Mouse (Mus musculus) yolk sac, embryonic 10.5 days (tissue): Measurements from ENCODE around the gene Tmem132b.
"Not testable (repeated sequence)": the region's sequence is repeated elsewhere in the genome, so short reads cannot be mapped to it uniquely, and the experiment has no call there.

Source experiments
- DNase-seq: peaks from one replicate; pipeline ENCODE4 v3.0.0-alpha.2; 2017; ENCODE audit warnings: low spot score

The Tmem132b gene

DNA sequence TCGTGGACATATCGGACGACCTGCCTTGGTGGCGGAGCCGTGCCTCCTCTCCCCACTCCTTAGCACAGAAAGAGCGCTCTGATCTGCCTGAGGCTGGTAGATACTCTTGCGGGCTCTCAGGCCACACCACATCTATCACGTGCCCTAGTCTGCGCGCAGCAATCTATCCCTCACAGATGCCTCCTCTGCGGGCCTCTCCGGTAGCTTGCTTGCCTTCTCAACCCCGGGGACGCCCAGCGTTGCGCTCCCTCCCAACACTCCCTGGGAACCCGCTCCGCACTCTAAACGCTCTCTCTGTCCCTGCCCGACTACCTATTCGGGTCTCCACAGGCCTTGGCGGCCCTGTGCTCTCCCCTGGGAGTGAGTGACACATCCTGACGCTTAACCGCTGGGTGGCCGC lies at the start of gene Tmem132b:
Gene Tmem132b (plus strand): TSS at position 141 of the 400 bp plus-strand sequence.
- DNase-seq = no peak

DNA sequence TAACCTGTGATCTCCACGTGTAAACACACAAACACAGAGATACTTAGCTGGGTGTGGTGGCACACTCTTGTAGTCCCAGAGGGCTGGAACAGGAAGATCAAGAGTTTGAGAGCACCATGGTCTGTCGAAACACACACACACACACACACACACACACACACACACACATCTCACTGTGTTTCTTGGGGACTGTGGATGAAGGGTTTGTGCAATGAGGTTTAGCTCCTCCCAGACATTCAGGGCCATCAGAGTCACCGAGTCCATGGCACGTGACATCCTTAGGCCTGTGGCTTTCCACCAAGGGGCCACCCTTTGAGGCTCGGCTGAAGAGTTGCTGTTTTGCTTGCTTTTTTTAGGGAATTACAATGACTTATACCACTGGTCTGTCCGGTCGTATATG lies 49.1 kb upstream of the Tmem132b start:
- no peak for DNase-seq

DNA sequence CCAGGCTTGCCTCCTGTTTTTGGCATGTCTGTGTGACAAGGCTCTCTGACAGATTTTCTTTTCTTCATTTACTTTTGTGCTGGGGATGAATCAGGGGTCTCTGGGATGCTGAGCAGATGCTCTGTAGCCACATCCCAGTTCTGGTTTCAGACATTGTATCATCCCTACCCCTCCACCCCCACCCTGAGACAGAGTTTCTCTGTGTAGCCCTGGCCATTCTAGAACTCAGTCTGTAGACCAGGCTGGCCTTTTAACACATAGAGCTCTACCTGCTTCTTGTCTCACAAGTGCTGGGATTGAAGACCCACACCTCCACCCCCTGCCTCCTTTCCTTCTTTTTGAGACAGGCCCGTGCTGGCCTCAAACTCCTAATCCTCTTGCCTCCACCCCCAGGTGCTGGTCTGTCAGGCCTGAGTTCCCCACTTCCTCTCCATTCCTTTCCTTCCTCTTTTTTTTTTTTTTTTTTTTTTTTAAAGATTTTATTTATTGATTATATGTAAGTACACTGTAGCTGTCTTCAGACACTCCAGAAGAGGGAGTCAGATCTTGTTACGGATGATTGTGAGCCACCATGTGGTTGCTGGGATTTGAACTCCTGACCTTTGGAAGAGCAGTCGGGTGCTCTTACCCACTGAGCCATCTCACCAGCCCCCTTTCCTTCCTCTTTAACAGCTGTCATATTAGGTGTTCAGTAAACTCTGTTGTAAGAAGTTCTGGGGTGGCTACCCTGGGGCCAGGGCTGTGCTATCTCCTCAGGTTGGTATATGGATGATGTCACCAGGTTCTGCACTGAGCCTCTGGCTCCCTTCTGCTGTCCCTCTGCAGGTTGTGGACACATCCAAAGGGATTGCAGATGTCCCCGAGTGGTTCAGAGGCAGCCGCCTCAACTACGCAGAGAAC lies 47.6 kb upstream of the Tmem132b start:
- no peak for DNase-seq

DNA sequence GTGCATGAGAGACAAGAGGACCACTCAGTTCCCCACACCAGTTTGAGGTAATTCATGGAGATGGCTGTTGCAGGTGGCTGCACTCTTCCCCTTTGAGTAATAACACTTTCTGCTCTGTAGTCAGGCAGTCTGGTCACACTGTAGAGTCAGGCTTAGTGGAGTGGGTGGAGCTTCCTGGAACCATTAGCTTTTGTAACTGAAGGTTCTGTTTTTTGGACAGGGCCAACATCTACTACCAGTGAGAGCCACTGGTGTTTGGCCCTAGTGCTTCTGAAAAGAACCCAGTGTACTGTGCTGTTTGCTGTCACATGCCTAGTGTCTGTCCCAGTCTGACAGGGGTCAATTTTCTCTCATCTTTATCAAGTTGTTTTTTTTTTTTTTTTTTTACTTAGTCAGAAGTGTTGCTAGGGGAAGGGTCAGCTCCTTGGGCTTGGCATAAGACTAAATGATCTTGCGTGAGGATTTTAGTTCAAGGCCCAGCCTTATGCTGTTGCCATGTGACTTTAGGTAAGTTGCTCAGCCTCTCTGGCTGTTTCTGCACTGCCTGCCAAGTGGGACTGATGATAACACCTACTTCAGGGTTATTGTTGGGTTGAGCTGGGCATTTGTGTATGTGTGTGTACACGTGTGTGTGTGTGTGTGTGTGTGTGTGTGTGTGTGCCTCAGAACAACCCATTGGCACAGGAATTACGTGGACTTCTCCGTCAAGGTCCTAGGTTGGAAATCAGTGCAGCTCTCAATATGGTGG lies 46.4 kb upstream of the Tmem132b start:
- no peak for DNase-seq

DNA sequence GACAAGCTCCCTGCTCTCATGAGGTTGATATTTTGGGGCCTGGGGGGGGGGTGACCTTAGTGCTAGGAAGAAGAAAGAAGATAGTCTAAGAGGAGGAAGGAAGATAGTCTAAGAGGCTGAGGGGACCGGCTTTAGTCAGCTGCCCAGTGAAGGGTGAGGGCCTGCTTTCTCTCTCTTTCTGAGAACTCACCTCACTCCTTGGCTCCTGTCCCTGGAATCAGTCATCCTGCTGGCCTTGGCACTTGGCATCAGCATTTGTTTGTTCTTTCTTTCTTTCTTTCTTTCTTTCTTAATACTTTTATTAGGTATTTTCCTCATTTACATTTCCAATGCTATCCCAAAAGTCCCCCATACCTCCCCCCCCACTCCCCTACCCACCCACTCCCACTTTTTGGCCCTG lies 45.5 kb upstream of the Tmem132b start:
- no peak for DNase-seq

DNA sequence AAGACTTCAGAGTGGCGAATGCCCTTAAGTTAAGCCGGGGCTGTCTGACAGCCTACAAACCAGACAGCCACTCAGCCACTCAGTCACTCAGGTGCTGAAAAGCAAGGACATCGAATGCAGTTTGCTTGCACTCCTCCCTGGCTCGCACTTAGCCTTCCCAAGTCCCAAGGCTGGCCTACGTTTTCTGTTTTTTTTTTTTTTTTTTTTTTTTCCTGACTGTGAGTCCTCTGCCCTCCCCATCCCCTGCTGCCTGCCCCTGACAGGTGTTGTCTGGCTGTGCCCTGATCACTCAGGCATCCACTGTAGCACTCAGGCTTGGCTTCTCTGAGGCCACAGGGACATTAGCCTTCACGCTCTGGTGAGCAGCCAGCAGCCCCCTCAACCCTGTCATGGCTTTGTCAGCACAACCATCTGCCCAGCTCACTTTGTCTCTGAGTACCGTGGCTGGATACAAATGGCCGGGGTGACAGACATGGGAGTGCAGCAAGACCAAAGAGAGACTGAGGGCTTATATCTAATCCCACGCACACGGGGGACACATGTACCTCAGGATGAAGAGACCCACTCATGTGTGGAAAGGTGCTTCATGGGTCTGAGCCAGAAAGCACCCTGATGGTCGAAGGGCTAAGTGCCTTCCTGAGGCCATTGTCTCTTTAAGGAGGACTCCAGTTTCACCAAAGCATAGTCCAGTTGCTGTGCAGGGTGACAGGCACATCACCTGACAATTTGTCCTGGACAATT lies 44.0 kb upstream of the Tmem132b start:
- no peak for DNase-seq

DNA sequence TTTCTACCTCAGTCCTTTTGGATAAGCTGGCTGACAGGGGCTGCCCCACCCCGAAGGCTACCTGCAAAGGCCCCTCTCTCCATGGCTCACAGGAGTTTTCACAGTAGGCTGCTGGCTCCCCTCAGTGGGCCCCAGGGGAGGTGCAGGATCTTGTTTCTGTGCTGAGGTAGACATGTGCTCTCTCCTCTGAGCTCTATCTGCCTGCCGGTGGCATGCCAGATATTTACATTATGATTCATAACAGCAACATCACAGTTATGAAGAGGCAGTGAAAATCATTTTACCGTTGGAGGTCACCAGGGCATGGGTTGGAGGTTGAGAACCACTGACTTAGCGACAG lies 43.5 kb upstream of the Tmem132b start:
- DNase-seq = no peak

DNA sequence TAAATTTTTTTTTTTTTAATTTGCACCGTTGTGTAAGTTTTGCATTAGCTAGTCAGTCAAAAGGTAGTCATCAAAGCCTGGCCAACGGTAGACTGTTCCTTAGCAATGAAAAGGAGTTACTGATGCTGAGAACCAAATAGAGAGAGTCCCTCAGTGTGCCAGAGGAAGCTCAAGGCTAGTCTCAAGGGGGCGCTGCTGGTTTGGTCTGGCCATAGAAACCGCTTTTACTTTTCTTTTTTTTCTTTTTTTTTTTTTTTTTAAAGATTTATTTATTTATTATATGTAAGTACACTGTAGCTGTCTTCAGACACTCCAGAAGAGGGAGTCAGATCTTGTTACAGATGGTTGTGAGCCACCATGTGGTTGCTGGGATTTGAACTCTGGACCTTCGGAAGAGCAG lies 42.6 kb upstream of the Tmem132b start:
- DNase-seq = not testable (repeated sequence)

DNA sequence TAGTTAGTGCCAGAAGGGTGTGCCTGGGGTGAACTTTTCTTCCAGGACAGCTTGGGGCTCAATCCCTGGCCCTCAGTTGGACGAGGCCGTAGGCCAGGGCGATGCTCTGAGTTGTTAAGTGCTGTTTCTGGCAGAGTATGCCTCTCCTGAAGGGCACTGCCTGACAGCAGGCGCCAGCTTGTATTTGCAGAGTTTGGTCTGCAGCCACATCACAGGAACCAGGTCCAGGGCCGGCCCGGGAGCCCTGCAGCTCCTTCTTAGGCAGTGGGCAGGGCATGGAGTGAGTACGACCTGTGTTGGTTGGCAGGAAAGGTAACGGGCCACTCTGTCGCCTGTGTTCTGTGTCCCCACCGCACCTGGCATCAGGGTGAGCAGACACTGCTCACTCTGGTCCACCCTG lies 40.5 kb upstream of the Tmem132b start:
- DNase-seq = no peak

DNA sequence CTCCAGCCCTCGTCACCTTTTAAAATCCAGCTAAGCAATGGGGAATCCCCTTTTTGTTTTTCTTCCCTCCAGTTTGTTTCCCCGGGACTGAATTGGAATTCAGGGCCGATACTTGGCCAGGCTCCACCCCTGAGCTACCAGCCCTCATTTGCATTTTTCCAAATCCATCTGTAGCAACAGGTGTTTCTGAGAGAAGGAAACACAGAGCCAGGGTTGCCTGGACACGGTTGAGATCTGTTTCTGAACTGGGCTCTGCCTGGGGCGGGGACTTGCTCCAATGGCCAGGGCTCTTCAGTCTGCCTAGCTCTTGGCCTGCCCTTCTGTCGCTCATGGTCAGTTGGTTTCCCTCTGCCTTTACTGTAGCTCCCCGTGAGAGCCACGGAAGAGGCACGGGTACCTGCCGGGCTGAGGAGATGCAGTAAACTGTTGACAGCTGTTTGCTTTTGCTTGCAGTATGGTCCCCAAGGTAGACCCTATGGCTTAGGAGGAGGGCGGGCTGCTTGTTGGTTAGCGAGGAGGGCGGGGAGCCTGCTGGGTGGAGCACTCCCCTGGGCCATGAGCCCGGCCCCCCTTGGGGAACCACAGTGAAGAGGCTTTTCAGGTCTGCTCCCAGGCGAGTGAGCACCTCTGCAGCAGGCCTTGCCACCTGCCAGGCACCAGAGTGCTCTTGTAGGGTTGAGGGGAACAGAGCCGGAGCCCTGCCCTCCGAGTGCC lies 39.0 kb upstream of the Tmem132b start:
- DNase-seq = no peak

DNA sequence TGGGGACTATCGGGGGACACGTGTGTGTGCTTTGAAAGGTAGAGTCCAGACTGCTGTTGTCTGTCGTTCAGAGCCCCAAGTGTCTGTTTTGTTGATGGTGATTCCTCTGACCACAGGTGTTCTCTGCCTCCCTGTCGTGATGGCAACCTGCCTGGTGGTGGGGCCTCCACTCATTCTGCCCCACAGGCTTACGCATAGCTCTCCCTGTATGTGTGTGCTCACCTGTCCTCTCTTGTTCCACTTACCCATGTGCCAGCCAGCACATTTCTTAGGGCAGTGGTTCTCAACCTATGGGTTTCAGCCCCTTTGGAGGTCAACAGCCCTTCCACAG lies 38.5 kb upstream of the Tmem132b start:
- DNase-seq = no peak

DNA sequence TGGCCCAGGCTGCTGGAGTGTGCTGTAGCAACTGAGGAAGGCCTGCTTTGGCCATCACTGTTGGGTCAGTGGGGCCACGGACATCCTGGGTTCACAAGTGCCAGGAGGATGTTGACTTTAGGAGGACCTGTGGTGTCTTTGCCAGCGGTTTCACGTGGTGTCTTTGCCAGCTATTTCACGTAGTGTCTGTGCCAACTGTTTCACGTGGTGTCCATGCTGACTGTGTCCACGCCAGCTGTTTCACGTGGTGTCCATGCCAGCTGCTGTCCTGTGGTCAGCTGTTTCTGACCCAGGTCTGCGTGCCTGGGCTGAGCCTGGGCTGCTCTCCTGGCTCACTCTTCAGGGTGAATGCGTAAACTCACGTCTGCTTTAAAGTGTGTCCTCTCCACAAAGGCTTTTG lies 35.9 kb upstream of the Tmem132b start:
- DNase-seq = no peak

DNA sequence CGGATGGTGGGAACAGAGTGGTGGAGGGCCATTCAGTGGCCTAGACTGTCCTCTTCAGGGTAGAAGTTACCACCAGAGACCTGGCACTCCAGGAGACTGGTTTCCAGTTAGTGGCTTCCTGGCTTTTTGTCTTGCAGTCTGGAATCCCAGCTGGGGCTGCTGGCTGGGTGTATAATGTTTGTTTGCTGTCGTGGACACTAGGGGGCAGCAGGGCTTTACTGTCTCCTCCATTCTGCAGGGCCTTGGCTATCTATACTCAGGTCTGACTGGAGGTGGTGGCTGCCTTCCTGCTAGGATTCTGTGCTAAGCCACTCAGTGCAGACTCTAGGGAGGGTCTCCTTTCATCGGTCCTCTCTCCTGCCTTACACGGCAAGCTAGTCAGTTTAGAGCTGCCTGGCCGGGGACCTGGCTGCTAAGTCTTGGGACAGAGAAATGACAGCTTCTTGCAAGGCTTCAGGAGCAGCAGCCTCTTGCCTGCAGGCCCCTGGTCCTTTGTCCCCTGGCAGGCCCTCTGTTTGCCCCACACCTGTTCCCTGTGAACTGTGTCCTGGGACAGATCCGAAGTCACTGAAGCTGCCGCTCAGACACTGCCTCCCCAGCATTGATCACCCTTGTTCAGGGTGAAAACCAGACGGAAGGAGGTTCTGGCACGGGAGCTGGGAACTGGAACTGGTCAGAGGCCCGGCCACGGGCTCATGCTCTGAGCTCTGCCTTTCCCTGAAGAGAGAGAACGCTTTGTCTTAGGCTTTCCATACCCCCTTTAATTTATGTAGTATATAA lies 33.6 kb upstream of the Tmem132b start:
- DNase-seq = peak; percentile 21

DNA sequence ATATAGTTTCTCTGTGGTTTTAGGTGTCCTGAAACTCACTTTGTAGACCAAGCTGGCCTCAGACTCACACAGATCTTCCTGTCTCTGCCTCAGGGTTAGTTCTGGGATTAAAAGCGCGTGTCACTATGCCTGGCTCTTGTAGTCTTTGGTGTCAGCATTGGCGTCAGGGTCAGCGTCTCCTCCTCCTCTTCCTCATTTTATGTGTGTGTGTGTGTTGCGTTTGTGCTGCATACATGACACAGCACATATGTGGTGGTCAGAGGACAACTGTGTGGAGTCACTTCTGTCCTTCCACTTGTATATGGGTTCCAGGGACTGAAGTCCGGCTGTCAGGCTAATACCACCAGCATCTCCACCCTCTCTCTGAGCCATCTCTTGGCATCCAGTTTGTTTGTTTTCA lies 30.1 kb upstream of the Tmem132b start:
- DNase-seq = no peak

DNA sequence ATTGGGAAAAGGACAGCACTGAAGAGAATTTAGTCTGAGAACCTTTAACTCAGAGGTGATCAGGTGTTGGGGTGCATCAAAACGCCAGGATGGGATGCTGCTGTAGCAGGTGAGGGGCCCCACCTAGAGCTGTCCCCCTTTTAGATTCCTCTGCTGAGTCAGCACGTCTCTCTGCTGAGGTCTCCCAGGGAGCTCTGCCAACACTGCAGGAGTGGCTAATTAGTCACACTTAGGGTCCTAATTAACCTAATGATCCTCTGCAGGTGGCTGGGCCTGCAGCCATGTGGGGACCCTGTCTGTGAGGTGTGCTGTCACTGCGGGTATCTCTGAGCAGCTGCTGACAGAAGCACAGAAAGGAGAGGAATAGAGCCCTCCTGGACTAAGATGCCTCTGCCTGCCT lies 29.4 kb upstream of the Tmem132b start:
- no peak for DNase-seq

DNA sequence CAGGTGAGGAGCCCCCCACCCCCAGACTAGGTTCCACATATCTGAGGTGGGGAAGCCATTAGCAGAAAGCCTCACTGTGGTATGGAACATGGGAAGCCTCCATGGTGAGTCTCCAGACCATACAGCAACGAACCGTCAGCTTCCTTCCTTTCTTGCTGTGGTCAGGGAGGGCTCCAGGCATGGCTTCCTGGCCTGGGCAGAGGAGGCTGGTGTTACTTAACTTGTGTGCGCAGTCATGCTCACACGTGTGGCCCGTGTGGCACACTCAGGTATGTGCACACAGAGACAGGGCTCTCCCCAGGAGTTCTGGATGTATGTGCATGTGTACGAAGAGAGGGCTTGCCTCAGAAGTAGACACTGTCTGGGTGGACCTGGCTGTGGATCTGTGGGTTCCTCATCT lies 27.9 kb upstream of the Tmem132b start:
- no peak for DNase-seq

DNA sequence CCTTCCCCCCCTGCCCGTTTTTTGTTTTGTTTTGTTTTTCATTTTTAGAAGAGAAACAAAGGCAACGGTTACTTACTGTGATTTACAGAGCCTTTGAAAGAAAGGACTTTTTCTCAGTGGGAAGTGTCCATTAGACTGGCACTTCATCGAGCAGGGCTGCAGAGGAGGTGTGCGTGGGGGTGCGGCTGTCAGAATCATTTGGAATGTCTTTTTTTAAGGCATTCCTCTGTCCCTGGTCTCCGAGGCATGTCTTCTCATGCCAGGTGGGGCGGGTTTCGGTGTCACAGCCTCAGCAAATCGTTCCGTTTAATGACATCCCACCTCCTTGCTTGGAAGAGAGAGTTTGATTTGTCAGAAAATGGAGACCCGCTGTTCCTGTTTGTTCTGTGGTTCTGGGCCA lies 26.9 kb upstream of the Tmem132b start:
- no peak for DNase-seq

DNA sequence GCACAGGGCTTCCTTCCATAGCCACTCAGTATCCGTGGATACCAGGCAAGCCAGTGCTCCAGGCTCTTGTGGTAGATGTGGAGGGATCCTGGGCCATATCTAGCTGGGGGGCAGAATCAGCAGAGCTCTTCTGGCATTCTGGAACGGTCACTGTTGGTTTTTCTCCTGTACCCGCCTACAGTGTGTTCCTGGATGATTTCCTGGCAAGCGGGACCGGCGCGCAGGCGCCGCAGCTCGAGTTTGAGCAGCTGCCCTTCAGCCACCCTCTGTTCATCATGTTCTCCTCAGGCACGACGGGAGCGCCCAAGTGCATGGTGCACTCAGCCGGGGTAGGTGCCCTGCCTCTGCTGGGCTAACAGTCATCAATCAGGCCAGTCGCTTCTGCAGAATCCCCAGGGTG lies 25.6 kb upstream of the Tmem132b start:
- DNase-seq = no peak

DNA sequence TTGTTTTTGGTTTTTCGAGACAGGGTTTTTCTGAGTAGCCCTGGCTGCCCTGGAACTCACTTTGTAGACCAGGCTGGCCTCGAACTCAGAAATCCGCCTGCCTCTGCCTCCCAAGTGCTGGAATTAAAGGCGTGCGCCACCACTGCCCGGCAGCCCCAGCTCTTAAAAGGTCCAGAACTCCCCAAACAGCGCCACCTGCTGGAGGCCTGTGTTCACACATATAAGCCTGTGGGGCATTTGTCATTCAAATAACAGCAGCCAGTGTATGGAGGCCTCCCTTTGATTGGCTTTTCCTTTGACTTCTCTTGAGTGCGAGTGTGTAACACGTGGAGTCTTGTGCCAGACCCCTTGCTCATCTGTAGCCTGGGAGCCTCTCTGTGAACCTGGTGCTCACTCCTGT lies 24.0 kb upstream of the Tmem132b start:
- DNase-seq = no peak

DNA sequence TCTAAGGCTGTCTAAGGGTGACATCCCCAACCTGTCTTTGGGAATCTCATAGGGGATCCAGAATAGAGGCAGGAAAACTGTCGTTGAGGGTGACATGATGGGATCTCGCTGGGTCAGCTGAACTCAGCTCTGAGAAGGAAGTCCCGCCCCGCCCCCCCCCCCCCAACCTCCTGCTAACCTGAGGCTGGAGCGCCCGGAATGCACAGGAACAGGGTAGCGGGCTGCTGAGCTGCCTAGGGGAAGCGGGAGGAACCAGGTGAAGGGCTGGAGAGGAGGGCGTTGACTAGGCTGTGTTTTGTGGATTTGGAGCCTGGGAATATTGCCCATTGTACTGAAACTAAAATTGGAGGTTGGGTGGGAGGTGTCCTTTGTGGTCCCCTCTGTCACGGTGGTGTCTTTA lies 23.6 kb upstream of the Tmem132b start:
- DNase-seq = no peak

DNA sequence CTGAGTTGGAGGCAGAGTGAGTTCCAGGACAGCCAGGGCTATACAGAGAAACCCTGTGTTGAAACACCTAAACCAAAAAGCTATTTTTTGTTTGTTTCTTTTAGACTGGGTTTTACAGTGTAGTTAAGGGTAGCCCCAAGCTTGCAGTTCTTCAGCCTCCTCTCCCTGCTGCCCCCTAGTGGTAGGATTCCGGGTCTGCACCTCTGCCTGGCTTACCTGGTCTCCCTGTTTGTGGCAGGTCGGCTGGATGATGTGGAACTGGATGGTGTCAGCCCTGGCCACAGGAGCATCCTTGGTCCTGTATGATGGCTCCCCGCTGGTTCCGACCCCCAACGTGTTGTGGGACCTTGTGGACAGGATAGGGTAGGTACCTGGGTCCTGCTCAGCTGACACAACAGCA lies 22.0 kb upstream of the Tmem132b start:
- DNase-seq = peak; percentile 40

DNA sequence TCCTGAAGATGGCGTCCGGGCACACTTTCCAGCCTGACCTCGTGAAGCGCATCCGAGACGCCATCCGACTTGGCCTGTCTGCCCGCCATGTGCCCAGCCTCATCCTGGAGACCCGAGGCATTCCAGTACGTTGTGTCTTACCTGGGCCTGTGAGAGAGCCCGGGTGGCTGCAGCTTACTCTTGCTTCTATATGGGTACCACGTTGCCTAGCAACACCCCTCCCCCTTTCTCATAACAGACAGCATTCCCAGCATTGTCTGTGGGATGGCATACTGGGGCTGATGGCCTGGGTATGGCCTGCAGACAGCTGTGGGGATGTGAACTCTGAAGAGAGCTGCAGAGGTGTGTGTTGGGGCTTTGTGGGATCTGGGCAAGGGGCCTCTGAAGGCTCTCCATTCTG lies 16.6 kb upstream of the Tmem132b start:
- no peak for DNase-seq
